Mouse (Mus musculus): Measurements from ENCODE around the gene Prim2.

GRCm38 (mm10) chr1:33436167-33436566, 233.4 kb downstream of the Prim2 start:
- TF ChIP-seq CTCF (IDR thresholded peaks at IDR 0.05; ENCODE audit: low read depth, low read length) (no peak), EP300 (IDR thresholded peaks at IDR 0.05; ENCODE audit: insufficient read depth, low read depth, low read length) (no peak)

Measured in ES-Bruce4 (cell line).